Mouse (Mus musculus): ENCODE measurements around the gene Calm1.

- no peak for TF ChIP-seq ZKSCAN1 (IDR thresholded peaks at IDR 0.05; ENCODE audit: low read depth, low read length)
- no peak for TF ChIP-seq ZNF384 (IDR thresholded peaks at IDR 0.05; ENCODE audit: low read depth, low read length)
- TF ChIP-seq CTCF (IDR thresholded peaks at IDR 0.05 in 2 of 3, conservative IDR thresholded peaks at IDR 0.05 in 1 of 3; ENCODE audit: control insufficient read depth in 1 of 3, insufficient read depth in 1 of 3, low read depth in 2 of 3, low read length in 3 of 3, poor library complexity in 1 of 3, severe bottlenecking in 1 of 3), result no peak
- no peak for TF ChIP-seq RAD21 (IDR thresholded peaks at IDR 0.05; ENCODE audit: low read depth, low read length)
- no peak for TF ChIP-seq TBP (IDR thresholded peaks at IDR 0.05; ENCODE audit: low read depth, low read length)
These were observed 36.2 kb downstream of the Calm1 start for GRCm38 (mm10) chr12:100235423-100235822.

Measured in MEL (cell line).